Mouse (Mus musculus) embryonic fibroblast, embryonic 13.5 days (primary cell): ENCODE results near the gene Hmga1. TPM values are rescaled to one million over a fixed set of nuclear protein-coding genes. Genes with fewer than 3 reads are reported as not detected.

Experiments used
- H3K27ac ChIP-seq: 2 replicates; pipeline ENCODE4 v1.5.1; 2012; ENCODE audit warnings: low read length, control low read depth, inconsistent platforms; ENCODE audit not compliant: insufficient read depth
- H3K4me1 ChIP-seq: 2 replicates; pipeline ENCODE4 v1.6.1; 2011; ENCODE audit warnings: low read length; ENCODE audit not compliant: control insufficient read depth, insufficient read depth
- H3K4me3 ChIP-seq: 2 replicates; pipeline ENCODE4 v1.5.1; 2011; ENCODE audit warnings: mild to moderate bottlenecking, control low read depth, low read length; ENCODE audit not compliant: insufficient read depth
- CTCF ChIP-seq: IDR thresholded peaks from 2 replicates; pipeline ENCODE4 v1.5.1; 2011; ENCODE audit warnings: mild to moderate bottlenecking, control low read depth, low read length, moderate library complexity, borderline replicate concordance; ENCODE audit not compliant: insufficient read depth
- POLR2A ChIP-seq: IDR thresholded peaks from 2 replicates; pipeline ENCODE4 v1.6.1; 2011; ENCODE audit warnings: low read depth, mild to moderate bottlenecking, control low read depth, low read length, moderate library complexity
- polyA plus RNA-seq: library from polyadenylated mRNA; stranded (reverse); fragments of >200 nt; gene quantifications from 2 replicates; pipeline ENCODE4 v1.2.4, GENCODE M21; 2011; ENCODE audit warnings: low read depth; ENCODE audit not compliant: missing spikeins, insufficient read length

The Hmga1 gene
- polyA plus RNA-seq, 1 experiment, result 207 TPM

DNA sequence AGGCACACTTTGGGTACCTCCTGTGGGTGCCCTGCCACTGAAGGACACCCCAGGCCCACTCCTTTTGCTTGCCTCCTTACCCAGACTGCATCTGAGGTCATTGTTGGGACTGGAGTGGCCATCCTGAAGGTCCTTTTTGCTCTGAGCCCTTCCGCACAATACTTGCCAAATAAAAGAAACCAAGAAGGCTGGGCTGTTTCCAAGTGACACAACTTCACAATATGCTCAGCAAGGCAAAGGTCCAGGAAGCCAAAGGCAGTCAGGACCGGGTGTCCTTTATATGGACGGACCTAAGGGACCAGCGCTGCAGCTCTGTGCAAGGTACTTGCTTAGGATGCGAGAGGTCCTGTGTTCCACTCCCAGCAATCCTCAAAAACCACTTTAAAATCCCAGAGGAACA is 11.9 kb downstream of the Hmga1 start:
- Histone ChIP-seq H3K27ac (no peak overlapping the region), H3K4me3 (no peak overlapping the region), H3K4me1 (0 out of 2 replicates have a peak, but pooled peaks cover 6% of the 10 kb centered on the region)
- TF ChIP-seq CTCF, result no peak
- TF ChIP-seq POLR2A, result no peak

DNA sequence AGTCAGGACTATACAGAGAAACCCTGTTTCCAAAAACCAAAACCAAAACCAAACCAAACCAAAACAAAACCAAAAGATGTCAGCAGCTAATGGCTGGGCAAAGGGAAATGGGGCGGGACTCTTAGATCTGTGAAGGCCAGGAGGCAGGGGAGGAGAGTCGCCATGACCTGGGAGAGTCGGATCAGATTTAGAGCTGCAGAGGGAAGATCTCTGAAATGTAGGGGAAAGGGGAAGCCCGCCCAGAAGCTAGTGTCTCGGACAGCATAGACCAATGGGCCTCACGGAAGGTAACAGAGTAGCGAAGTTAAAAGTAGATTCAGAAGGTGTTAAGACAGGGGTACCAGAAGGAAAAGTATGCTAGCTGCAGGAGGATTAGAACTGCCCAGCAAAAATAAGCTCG is 15.0 kb downstream of the Hmga1 start:
- TF ChIP-seq POLR2A (no peak), CTCF (no peak)
- Histone ChIP-seq H3K4me3 (no peak overlapping the region), H3K4me1 (0 out of 2 replicates have a peak, but pooled peaks cover 1% of the 10 kb centered on the region), H3K27ac (no peak overlapping the region)

DNA sequence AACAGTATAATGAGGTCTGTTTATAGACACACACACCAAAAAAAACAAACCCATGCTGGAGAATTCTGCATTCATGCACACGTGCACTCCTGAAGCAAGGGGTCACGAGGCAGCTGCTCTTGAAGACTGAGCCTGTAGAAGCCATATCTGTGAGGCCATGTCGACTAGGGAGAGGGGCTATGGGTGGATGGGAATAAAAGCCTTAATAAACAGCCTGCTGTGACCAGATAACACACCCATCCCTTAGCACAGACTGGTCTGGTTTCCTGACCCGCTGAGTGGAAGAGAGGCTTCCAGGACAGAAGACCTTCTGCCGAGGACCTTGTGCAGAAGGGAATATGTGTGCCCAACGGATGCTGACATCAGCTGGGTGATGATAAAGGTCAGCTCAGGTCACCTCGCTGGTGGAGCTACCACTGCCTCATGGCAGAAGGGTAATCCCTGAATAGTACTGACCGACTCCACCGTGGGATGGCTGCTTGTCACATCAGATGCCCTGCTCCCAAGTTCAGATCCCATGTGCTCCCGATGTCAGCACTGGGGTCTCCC is 17.5 kb downstream of the Hmga1 start:
- TF ChIP-seq POLR2A (no peak), CTCF (no peak)
- Histone ChIP-seq H3K4me3 (no peak overlapping the region), H3K27ac (no peak overlapping the region), H3K4me1 (no peaks in the 10 kb centered on the region)

DNA sequence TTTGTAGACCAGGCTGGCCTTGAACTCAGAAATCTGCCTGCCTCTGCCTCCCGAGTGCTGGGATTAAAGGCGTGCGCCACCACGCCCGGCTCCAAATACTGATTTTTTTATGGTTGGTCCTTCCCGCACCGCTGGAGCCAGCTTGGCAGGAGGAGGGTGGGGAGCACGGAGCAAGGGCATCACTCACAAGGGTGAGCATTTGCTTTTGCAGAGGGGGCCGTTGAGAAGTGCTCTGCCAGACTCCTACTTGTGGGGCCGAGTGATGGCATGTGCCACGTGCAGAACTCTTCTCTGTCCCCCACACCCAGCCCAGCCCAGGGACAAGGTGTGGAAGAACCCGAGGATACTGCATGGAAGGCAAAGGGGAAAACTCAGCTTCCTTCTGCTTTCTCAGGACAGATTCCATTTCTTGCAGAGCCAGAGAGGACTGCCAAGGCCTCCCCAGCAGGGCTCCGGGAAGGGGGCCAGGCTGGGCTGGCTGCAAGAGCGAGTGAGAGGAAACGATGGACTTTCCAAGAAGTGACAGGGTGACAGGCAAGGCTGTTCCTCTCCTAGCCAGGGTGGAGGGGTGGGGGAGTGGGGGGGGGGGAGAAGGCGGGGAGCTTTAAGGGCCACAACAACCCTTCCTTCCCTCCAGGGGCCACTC is 18.3 kb downstream of the Hmga1 start:
- Histone ChIP-seq H3K4me1 (no peaks in the 10 kb centered on the region), H3K4me3 (no peak overlapping the region), H3K27ac (no peak overlapping the region)
- TF ChIP-seq CTCF (no peak), POLR2A (no peak)

DNA sequence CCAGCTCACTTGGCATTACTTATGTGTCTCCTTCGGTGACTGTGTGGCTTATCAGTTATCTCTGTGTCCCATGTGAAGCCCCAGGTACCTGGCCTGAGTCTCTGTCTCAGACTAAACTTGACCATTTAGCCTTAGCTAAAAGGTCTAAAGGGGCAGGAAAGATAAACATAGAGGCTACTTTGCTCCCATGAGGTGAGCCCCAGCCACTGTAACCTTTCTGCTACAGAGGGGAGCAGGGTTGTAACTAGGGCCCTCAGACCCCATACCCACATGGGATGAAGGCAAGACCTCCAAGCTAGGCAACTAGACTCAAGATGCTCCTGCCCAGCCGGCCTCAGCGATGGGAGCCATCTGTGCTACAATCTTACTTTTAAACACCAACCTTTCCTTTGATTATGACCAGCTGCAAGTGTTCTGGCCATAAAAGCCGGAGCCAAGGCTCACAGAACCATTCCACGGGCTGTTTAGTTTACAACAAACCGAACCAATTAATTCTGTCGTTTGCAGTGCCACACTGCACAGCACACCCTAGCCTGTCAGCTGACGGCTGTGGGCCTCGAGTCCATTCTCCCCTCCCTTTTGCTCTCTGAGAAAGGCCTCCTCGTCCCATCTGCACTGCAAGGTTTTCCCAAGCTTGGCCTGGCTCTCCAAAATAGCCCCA is 18.9 kb downstream of the Hmga1 start:
- Histone ChIP-seq H3K27ac (no peak overlapping the region), H3K4me3 (no peak overlapping the region), H3K4me1 (no peaks in the 10 kb centered on the region)
- TF ChIP-seq CTCF (no peak), POLR2A (no peak)

DNA sequence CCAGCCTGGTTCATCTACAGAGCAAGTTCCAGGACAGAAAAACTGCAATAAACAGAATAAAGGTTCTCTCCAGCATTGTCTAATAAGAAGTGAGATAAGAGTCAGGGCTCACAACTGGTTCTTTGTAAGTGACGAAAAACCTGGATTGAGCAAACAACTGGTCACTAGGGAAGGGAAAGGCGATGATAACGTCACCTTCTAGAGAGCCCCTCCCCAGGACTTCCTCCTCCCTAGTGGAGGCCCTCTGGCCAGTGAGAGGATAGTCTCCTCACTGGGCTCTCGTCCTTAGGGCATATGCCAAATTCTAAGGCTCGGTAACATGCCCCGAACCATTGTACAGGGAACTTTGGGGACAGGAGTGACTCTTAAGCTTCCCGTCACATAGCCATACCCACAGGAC is 19.8 kb downstream of the Hmga1 start:
- TF ChIP-seq POLR2A, result no peak
- TF ChIP-seq CTCF, result no peak
- no peaks in the 10 kb centered on the region for H3K4me1 ChIP-seq
- H3K27ac ChIP-seq, result no peak overlapping the region
- no peak overlapping the region for H3K4me3 ChIP-seq

DNA sequence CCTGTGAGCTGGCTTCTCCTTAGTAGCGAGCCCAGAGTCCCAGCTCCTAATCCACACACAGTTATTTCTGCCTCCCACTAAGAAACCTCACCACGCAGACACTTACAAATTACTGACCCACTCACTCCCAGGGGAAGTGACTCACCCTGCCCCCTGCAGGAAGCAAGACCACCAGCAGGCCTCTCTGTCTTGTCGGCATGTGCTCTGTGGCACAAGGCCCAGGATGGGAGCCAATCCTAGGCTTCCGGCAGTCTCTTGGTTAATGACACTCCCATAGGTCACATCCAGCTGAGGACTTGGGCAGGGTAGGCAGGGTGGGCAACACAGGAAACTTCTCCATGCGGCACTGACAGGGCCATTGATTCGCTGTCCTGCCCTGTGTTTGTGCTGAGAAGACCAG is 21.2 kb downstream of the Hmga1 start:
- H3K27ac ChIP-seq, result no peak overlapping the region
- no peaks in the 10 kb centered on the region for H3K4me1 ChIP-seq
- TF ChIP-seq CTCF, result no peak
- no peak for TF ChIP-seq POLR2A
- no peak overlapping the region for H3K4me3 ChIP-seq

DNA sequence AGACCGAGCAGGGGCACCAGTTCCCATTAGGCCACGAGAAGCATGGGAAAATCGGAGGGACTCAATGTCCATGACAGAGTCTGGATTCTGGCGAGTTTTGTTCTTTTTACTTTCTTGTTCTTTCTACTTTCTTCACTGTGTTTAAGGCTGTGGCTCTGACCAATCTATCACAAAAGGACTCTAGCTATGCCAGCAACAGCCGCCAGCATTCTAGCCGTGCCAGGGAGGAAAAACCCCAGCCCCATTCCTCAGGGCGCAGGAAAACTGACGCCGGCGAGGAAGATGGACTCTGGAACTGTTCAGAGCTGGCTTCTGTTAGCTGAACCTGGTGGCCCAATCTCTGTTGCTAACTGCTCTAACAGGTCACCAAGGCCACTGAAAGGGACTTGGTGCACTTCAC is 22.2 kb downstream of the Hmga1 start:
- no peak for TF ChIP-seq POLR2A
- no peak for TF ChIP-seq CTCF
- no peak overlapping the region for H3K27ac ChIP-seq
- no peaks in the 10 kb centered on the region for H3K4me1 ChIP-seq
- no peak overlapping the region for H3K4me3 ChIP-seq

DNA sequence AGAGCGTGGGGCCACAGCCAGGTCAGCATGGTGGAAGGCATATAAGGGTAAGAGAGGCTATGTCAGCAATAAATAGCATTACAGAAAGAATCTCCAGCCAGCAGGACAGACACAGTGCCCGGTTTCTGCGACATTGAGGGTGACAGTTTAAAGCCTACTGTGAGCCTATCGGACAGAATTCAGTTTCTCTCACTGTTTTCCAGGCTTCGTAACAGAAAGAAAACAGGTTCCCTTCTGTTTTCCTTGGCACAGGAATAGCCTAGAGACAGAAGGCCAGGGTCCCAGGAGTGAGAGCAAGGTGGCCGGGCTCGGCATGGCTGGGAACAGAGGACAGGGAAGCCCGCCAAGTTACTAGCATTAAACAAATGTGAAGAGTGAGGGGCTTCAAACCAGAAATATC is 23.5 kb downstream of the Hmga1 start:
- Histone ChIP-seq H3K27ac (no peak overlapping the region), H3K4me3 (no peak overlapping the region), H3K4me1 (no peaks in the 10 kb centered on the region)
- no peak for TF ChIP-seq CTCF
- no peak for TF ChIP-seq POLR2A

DNA sequence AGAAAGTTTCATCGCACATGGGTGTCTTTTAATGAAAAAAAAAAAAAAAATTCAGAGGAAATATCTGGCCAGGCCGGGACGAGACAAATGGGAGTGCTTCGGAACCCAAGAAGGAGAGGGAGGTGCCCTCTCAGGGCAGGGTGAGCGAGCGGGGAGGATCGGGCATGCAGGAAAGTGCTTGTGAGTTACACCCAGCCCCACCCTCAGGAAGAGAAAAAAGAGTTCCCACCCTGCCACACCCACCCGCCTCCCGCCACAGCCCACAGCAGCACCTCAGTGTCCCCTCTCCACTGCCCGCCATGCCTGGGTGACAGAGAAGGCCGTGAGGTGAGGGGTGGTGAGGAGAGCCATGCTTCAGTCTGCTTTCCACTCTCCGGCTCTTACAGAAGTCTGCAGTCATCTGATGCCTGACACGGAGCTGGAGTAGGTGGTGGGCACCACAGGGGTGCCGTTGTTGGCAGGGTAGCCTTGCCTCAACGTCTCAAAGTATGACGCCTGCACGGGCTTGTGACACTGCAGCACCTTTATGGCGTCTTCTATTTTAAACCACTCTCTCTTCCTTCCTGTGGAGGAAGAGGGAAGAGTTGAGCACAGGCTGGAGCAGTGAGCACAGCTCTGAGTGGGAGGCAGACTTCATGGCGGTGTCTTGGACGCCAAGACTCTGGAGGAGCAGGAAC is 24.2 kb downstream of the Hmga1 start:
- no peaks in the 10 kb centered on the region for H3K4me1 ChIP-seq
- no peak overlapping the region for H3K27ac ChIP-seq
- TF ChIP-seq CTCF, result no peak
- TF ChIP-seq POLR2A, result no peak
- H3K4me3 ChIP-seq, result no peak overlapping the region
